Mouse (Mus musculus) mesoderm, embryonic 11.5 days (tissue): ENCODE data around the gene Ccnl2.

Experiments used
- DNase-seq: peaks from one replicate; pipeline ENCODE4 v3.0.0-alpha.2; 2012; ENCODE audit warnings: low read depth, low spot score

Gene Ccnl2

DNA sequence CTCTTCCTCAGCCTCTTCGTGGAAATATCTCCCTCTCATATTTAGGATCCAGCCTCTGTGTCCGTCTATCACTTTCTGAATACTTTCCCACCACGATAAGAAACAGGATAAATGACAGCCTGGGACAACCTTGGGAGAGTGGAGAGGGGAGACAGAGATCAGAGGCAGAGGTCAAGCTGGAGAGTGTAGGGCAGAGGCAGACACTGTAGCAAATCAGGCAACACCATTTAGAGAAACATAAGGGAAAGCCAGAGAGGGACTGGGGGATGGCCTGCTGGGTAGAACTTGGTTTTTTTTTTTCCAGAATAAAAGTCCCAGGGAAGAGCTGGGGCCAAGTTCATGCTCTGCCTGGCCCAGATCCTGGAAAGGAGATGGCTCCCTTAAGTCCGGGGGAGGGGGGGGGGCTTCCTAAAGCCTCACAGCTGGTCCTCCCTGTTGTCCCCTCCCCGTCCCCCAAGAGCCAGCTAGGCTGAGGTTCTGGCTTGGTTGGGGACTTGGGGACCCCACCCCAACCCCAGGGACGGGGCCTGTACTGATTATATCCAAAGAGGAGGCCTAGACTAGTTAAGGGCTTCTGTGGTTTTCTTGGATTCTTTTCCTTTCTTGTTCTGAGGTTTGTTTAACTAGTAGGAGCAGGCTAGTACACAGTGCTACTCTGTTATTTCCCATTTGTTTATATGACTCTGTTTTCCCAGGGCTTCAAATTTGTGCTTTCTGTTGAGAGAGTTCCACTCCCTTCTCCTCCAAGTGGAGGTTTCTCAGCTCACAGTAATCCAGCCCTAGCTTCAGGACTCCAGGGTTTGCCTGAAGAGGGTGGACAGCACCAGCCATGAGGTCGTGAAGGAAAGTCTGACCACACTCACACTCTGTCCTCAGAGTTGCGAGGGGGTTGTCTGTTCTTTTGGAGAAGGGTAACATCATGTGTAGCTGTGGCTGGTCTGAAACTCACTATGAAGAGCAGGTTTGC is 26.2 kb downstream of the Ccnl2 start:
- no peak for DNase-seq

DNA sequence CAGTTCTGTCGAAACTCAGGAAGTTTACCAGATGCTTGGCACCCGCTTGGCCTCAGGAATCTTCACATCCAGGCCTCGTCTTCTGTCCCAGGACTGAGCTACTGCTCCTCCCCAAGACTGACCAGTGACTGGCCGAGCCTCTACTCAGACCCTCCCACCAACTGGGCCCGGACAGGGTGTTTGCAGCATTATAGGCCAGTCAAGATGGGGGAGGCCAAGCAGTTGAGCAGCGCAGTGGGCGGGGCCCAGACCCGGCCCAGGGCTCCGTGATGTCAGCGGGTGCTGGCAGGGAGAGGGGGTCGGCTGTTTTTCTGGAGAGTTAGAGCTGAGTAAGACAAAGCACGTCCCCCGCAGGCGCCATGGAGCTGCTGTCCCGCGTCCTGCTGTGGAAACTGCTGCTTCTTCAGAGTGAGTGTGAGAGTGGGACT is 27.2 kb downstream of the Ccnl2 start, which contains the start of gene Mxra8:
Mxra8 (plus strand) TSS at position 198 of the 428 bp plus-strand sequence.
- peak; percentile 89 for DNase-seq

DNA sequence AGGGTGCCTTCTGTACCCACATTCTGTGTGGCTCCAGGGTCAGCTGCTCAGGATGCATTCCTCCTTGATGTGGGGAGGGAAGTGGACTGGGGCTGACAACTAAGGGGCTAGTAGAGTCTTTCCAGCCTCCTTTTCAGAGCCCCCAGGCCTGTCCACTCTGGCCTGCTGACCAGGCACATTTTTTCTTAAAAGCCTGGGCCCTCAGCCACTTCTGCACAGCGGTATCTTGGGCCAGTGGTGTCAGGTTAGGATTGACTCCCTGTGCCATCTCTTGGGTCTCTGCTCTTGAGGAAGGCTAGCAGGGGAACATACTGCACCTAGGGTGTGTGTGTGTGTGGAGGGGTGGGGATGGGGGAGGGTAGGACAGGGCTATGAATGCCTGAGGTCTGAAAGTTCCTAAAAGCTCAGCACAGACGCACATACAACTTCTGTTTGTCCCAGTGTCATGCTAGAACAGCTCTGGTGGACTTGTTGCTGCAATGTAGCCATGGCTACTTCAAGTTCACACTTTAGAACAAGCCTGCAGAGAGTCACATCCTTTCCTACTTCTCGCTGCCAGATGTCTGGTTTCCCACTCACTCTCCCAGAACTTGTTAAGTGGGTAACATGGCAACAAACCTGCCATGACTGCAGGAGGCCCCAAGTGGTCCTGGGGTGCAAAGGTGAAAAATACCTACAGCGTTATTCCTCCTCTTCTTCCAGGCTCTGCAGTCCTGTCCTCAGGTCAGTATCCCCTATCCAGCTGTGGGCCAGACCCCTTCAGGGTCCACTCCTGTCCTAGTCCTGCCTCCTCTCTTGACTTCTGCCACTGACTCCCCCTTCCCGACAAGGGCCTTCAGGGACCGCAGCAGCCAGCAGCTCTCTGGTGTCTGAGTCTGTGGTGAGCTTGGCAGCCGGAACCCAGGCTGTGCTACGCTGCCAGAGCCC is 28.1 kb downstream of the Ccnl2 start:
- DNase-seq, result peak; percentile 7

DNA sequence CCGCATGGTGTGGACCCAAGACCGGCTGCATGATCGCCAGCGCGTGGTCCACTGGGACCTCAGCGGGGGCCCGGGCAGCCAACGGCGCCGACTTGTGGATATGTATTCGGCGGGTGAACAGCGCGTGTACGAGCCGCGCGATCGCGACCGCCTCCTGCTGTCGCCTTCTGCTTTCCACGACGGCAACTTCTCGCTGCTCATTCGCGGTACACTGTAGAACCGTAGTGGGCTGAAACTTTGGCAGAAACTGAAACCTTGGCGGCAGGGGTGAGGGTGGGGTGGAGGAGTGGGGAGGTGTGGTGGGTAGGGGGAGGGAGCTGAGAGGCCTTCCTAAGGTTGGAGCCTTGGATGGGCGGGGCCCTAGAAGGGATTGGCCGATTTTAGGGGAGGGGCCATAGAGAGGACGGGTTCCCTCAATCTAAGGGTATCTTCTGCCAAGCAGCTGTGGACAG is 28.7 kb downstream of the Ccnl2 start:
- DNase-seq, result peak; percentile 64

DNA sequence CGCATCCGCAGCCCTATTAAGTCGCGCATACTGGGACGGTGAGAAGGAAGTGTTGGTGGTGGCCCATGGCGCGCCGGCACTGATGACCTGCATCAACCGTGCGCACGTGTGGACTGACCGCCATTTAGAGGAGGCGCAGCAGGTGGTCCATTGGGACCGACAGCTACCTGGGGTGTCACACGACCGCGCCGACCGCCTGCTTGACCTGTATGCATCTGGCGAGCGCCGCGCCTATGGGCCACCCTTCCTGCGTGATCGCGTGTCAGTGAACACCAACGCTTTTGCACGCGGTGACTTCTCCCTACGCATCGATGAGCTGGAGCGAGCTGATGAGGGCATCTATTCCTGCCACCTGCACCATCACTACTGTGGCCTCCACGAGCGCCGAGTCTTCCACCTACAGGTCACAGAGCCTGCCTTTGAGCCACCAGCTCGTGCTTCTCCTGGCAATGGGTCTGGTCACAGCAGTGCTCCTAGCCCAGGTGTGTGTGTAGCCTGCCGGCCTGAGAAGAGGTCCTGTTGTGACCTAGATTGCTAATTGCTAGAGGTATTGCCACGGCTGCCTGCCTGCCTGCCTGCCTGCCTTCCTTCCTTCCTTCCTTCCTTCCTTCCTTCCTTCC is 29.5 kb downstream of the Ccnl2 start:
- no peak for DNase-seq

DNA sequence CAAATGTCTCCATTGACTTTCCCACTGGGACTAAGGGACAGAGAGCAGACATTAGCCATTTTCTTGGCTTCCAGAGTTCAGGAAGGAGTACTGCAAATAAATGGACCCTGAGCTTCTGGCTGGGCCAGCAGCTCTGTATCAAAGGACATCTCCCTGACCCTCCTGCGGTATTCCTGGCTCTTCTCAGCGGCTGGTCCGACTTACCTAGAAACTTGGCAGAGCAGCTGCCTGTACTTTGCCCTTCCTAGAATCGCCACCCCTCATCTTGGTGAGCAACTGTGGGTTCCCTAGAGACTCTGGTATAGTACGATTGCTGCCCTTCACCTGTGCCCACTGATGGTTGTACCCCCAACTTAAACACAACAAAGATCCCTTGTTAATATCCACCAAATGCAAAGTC is 30.9 kb downstream of the Ccnl2 start:
- DNase-seq, result no peak

DNA sequence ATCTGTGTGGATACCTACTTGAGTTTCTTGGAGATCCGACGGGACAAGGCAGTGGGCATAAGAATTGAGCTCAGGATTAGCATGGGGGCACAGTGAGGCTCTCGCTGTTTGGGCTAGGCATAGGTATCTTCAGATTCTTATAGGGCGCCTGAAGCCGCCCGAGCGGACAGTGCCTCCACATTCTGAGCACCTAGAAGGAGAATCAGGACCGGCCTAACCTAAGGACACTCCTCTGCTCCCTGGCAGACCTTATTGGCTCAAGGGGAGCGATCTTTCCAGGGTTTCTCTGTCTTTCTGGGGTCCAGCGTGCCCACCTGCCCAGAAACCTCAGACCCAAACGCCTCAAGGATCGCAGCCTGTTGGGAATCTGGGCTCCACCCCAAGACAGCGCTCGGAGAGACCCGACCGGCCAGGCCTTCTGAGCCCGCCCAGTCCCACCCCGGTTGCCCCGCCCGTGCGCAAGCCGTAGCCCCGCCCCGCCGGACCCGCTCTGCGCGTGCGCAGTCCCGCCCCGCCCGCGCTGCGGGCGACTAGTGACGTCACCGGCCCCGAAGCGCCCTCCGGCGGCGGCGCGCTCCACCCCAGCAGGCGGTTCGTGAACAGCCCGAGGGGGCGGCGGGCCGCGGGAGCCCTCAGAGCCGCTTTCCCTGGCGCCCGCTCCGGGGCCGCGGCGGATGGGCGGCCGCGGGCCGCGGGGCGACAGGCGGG is 34.7 kb downstream of the Ccnl2 start, which contains the start of gene Dvl1:
Dvl1 (plus strand) TSS at position 532 of the 708 bp plus-strand sequence.
- DNase-seq, result peak; percentile 95

DNA sequence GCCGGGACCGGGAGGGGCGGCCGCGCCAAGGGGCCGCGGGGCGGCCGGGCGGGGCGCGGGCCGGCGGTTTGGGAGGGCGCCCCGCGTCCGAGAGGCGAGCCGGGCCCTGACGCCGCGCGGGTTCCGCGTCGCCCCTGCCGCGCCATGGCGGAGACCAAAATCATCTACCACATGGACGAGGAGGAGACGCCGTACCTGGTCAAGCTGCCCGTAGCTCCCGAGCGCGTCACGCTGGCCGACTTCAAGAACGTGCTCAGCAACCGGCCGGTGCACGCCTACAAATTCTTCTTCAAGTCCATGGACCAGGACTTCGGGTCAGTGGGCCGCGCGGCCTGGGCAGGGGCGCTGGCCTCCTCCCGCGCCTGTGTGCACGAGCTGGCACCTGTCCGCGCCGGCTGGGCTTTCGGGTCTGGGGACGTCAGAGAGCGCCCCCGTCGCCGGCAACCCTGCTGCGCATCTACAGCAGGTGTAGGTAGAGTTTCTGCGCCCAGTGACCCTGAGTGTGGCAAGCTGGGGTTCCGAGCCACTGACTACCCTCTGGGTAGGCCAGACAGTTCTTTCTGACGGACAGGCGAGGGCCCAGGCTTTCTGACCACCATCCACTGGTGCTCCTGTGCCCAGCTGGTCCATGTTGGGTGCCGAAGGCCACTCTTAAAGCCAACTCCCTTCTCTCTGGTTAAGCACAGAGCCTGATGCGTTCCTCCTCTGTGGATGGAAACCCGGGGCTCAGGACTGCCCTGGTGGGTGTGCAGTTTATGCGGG is 35.5 kb downstream of the Ccnl2 start:
- DNase-seq, result peak; percentile 44

DNA sequence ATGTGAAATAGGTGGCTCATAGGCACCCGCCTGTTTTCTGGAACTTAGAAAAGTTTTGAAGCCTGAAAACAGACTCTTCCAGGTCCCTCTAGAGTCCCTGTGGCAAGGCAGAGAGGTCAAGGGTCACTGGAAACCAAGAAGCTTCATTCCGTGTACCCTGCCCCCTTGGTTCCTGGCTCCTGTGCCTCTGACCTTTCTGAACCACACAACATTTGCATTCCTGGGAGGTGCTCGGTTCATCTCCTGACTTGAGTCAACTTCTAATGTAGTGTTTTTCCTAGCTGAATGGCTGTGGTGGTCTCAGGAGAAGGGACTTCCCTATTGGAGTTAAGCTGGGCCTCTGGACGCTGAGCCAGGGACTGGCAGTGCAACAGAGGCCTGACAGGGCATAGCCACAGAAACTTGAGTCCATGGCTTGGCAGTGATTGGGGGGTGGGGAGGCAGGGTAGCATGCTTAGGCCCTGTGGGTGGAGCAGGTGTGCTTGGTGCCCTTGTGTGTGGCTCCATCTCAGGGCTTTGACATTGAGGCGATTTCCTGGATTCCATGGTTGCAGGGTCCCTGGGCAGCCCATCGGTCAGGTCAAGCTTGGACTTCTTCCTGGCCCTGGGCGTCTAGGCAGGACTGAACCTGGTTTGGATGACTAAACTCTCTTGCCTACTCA is 36.3 kb downstream of the Ccnl2 start:
- no peak for DNase-seq

DNA sequence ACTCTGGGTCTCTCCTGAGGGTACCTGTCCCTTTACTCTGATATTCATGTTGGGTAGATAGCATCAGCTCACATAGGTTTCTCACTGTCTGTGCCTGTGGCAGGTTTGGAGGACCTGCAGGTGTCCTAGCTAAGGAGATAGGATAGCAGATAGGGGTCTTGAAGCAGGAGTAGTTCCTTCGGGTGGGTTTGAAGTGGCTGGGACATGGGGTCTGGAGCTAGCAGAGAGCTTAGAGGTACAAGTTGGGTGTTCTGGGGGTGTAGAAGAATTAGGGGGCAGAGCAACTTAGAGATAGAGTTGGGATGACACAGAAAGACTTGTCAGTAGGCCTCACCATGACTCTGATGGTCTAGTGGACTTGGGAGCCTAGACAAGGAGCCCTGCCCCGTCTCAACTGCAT is 37.1 kb downstream of the Ccnl2 start:
- no peak for DNase-seq

DNA sequence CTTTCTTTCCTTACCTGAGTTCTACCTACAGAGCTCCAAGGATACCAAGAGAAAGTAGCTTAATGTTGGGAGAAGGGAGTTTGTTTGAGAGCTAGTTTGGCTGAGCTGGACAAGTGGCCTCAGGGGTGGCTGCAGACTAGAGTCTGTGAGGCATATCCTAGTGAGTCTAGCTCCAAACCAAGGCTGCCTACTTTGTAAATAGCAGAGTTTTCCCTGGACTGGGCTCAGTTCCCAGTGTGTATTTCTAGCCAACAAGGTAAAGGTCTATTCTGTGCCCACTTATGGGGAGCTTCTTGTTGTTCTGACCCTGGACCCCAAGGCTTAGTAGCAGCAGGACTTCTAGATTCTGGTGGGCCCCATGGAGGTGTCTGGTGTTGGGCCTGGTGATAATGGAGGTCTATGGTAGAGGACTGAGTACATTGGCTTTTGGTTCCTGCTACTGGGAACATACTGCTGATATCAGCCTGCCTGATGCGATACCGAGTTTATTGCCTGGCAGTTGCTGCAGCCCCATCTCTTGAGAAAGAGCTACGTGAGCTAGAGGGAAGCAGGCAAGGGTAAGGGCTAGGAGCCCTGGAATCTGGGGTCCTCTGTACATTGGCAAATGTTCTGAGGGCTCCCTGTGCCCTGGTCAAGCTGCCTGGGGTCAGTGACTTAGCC is 37.6 kb downstream of the Ccnl2 start:
- DNase-seq, result no peak

DNA sequence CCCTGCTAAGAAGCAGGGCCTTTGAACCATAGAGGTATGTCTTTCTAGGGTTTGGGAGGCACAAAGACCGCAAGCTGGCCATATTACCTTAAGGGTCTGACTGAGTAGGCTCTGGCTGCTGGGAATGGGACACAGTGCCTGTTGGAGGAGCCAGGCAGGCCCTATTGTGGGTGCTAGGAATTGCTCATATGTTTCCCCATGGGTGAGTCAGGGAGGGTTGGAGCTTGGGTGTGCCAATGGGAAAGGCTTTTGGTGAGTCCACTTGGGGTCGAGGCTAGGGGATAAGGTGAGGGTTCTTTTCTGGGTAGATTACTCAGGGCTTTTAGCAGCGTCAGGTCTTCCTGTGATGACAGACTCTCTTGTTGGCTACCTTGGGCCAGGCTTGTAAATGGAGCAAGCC is 39.1 kb downstream of the Ccnl2 start:
- no peak for DNase-seq

DNA sequence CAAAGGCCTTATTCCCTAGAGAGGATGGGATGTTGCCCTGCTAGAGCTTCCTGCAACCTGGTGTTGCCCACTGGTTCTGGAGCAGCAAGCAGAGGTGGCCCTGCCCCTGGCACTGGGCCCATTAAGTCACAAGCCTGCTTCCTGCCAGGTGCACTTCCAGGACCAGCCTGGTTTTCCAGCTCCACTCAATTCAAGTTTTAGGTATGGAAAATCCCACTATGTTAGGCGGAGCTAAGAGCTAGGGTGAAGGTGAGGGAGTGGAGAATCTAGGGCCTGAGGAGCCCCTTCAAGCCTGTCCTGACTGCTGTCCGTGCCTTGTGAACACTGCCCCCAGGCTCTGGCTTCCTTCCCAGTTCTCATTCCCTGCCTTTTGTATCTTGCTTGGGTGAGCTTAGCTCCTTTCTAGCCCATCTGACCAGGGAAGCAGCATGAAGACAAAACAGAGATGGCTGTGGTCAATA is 39.7 kb downstream of the Ccnl2 start:
- DNase-seq, result no peak

DNA sequence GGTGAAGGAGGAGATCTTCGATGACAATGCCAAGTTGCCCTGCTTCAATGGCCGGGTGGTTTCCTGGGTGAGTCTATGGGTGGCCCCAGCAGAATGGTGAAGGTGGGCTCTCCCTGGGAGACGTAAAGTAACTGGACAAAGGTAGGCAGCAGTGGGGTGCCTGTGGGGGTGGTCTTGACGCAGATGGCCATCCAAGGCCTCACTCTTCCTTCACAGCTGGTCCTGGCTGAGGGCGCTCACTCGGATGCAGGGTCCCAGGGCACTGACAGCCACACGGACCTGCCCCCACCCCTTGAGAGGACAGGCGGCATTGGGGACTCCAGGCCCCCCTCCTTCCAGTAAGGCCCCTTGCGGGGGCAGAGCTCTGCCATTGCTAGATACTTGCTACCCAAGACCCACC is 41.1 kb downstream of the Ccnl2 start:
- no peak for DNase-seq

DNA sequence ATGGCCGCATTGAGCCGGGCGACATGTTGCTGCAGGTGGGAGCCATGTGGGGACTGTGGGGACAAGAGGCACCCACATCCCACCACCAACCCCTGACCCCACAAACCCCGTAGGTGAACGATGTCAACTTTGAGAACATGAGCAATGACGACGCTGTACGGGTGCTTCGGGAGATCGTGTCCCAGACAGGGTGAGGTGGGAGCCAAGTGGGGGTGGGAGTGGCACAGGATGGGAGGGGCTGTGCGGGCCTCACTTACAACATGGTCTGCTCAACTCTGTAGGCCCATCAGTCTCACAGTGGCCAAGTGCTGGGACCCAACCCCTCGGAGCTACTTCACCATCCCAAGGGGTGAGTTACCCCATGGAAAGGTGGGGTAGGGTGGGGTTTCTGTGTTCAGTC is 42.7 kb downstream of the Ccnl2 start:
- no peak for DNase-seq

DNA sequence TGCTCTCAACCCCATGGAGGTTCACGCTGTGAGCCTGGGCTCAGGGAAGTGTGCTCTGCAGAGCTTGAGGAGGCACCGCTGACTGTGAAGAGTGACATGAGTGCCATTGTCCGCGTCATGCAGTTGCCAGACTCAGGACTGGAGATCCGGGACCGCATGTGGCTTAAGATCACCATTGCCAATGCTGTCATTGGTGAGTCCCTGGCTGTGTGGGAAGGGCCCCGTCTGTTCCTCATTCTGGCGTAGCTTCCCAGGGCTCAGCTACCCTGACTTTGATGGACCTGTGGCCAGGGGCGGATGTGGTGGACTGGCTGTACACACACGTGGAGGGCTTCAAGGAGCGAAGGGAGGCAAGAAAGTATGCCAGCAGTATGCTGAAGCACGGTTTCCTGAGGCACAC is 43.8 kb downstream of the Ccnl2 start:
- no peak for DNase-seq

DNA sequence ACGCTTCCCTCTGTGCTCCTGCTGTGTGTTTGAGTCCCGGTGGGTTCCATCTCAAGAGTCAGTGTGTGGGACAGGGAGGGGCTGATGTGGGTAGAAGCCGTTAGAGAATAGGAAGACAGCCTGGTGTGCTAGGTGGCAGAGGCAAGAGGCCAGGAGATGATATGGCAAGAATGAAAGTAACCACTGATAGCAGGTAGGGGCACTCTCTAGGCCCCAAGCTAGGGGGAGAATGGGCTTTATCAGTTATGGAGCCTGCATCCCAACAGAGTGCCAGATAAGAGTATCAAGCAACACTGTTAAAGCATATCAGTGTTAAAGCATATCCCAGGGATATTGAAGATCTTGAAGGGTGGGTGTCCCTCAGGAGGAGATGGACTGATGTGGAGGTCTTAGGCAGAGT is 44.6 kb downstream of the Ccnl2 start:
- no peak for DNase-seq

DNA sequence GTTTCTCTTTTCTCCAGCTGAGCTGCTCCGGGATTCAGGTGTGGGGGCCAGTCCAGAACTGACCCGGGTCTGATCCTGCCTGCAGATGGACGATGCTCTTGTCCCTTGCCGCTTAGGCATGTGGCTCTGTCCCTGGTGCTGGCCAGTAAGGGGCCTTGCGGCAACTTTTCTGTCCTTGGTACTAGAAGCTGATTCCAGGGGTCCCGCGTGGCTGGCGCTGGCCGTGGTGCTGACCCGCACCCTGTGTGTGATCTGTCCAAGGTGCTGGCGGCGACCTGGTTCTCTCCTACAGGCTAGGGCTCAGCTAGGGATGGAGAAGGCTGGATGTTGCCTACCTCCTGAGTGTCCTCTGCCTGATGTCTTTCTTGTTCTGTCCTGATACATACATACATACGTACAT is 47.0 kb downstream of the Ccnl2 start:
- peak; percentile 81 for DNase-seq

DNA sequence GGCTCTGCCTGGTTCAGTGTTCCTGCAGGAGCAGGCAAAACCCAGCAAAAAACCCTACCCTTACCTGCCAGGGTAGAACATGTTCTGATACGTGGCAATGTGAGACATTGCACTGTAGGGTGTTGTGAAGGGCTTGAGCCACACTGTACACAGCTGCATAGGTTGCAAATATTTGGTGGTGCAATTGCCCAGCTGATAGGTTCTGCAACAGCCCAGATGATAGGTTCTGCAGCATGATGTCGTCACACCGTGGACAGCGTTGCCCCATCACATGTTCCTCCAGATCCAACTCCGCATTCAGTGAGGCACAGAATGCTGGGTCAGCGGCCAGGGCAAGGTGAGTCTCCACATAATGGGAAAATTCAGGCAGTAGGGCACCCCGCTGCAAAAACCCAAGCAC is 49.5 kb downstream of the Ccnl2 start:
- no peak for DNase-seq
